Mouse (Mus musculus) spleen, adult 12 weeks (tissue): ENCODE data around the gene Dhodh.

Experiments used
- DNase-seq: peaks from one replicate; pipeline ENCODE4 v3.0.0; 2022; ENCODE audit warnings: low spot score

The Dhodh gene

GRCm38 (mm10) chr8:109608271-109609152 is at the start of gene Dhodh:
TSS of gene Dhodh (minus strand) at chr8:109608673.
- peak; percentile 94 for DNase-seq

DNA sequence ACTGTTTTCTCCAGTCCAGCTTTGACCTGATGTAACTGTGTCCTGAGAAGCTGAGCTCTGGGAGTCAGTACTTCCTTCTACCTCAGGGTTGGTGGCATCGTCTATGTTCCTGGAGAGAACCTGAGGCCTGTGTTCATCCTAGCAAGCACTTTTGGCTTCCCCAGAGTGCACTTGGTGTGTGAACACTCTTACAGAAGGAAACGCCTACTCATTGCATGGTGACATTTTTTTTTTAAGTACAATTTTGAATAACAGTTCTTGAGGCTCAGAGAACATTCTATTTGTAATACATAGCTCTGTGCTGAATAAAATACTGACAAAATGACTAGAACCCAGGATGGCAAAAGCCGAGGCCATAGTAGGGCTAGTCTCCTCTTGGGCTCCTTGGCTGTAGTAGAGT is 48.4 kb upstream of the Dhodh start:
- no peak for DNase-seq

GRCm38 (mm10) chr8:109650801-109651200 is 42.3 kb upstream of the Dhodh start:
- DNase-seq: no peak

- DNase-seq: no peak
Observed at GRCm38 (mm10) chr8:109648469-109648868, 40.0 kb upstream of the Dhodh start.

DNA sequence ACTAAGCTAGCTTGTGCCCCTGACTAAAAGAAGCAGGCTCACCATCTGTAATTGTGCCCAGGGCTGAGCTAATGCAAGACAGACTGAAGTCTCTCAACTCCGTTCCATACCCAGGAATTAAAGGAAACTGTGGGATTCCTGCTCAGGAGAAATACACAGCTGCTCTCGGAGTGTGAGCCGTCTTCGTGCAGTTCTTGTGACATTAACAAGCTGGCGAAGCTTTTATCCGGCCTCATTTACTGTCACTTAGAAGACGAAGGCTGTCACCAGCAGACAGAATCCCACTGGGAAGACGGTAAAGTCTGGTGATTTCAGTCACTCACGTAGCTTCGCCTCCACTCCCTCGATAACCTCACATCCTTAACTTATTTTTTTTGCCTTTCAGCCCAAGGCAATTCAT is 38.9 kb upstream of the Dhodh start:
- no peak for DNase-seq

GRCm38 (mm10) chr8:109641236-109641635 is 32.8 kb upstream of the Dhodh start:
- DNase-seq: no peak

DNA sequence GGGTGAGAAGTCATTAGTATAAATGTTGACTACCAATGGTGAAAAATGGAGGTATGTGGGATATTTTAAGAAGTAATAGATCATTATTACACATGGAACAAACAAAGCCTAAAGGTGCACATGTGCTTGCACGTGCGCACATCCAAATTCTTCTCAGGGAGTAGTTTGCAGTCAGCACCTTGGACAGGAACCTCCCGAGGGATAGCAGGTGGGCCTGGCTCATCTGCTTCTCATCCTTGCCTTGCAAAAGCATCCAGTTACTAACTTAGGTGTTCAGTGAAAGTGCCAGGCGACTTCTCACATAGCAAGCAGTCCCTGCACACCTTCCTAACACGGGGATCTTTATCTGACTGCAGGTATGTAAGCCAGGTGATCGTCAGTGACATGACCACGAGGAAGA is 31.9 kb upstream of the Dhodh start:
- DNase-seq: no peak

- no peak for DNase-seq
Observed at GRCm38 (mm10) chr8:109638851-109639250, 30.4 kb upstream of the Dhodh start.

DNA sequence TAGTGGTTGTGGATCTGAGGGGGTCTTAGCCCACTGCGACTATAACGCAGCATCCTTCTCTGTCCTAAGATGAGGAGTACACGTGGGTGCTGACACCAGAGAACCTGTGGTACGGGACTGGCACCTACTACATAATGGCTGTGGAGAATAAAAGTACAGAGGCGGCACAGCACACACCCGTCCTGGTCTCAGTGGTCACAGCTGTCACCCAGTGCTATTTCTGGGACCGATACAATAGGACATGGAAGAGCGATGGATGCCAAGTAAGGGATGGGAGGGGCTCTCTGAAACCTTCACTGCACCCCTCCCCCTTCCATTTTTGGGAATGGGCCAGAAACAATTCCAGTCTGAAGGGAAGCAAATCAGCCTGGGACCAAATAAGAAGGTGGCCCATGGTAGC is 26.7 kb upstream of the Dhodh start:
- no peak for DNase-seq

- DNase-seq: no peak
Observed at GRCm38 (mm10) chr8:109632498-109632897, 24.0 kb upstream of the Dhodh start.

- no peak for DNase-seq
Observed at GRCm38 (mm10) chr8:109628638-109629037, 20.2 kb upstream of the Dhodh start.

- no peak for DNase-seq
Observed at GRCm38 (mm10) chr8:109615569-109615968, 7.1 kb upstream of the Dhodh start.

GRCm38 (mm10) chr8:109614243-109615210 is 6.1 kb upstream of the Dhodh start, which contains the start of gene Pkd1l3:
TSS of gene Pkd1l3 (plus strand) at chr8:109614517.
- no peak for DNase-seq

GRCm38 (mm10) chr8:109609153-109609502 is 655 bp upstream of the Dhodh start:
- DNase-seq: no peak

DNA sequence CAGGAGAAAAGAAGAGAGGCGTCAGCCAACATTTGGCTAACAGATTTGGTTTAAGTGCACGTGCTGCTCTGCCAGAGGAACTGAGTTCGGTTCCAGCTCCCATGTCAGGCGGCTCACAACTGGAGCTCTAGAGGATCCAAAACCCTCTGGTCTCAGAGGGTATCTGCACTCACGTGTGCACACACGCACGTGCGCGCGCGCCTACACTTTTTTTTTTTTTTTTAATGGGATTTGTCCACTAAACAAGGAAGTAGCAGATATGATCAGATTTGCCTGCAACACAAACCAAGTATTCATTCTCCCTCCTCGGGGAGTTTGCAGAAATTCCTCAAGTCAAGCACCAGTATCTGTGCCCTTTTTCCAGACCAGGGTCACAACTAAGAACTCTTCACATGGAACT is 823 bp downstream of the Dhodh start:
- DNase-seq: no peak

GRCm38 (mm10) chr8:109606725-109607124 is 1.7 kb downstream of the Dhodh start:
- DNase-seq: no peak

DNA sequence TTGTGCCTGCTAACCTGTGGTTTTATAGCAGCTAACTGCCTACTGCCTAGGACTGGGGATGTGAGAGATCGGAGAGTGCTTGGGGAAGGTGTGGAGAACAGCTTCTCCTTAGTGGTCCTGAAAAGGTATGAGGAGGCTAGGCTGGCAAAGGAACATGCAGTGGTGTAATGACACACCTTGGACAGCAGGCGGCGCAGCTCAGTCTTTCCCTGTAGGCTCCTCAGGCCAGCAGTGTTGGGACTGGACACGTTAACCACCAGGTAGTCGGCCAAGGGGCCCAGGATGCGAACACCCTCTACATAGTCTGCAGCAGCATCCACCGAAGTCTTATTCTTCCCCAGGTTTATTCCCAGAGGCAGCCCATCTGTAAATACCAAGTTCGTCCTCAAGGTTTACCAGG is 12.6 kb downstream of the Dhodh start:
- DNase-seq: peak; percentile 55

GRCm38 (mm10) chr8:109593117-109593788 is 15.2 kb downstream of the Dhodh start:
- no peak for DNase-seq

DNA sequence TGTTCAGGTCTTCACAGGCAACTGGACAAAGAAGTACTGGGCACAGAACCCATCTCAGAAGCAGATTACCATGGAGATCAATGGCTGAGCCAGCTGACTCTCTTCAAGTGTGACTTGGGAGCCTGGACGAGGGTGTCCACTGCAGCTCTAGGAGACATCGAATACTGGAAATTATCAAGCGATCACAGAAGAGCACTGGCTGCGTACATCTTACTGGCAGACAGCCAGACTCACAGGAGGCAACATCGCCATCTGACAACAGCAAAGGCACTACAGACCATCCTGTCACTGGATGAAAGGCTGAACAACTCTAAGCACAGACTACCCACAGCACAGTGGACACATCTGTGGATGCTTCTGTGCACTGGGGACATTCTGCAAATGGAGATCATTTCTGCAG is 16.3 kb downstream of the Dhodh start:
- peak; percentile 38 for DNase-seq

- no peak for DNase-seq
Observed at GRCm38 (mm10) chr8:109591367-109591766, 17.1 kb downstream of the Dhodh start.

DNA sequence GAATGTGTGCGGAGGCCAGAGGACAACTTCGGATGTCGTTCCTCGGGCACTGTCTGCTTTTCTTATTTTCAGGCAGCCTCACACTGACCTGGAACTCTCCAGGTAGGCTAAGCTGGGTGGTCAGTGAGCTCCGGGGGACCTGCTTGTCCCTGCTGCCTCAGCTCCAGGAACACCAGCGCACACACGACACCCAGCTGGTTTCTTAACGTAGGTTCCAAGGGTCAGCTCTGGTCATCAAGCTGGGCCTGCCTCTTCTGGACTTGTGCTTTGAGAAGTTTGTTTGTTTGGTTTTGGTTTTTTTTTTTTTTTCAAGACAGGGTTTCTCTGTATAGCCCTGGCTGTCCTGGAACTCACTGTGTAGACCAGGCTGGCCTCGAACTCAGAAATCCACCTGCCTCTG is 17.6 kb downstream of the Dhodh start:
- DNase-seq: no peak

DNA sequence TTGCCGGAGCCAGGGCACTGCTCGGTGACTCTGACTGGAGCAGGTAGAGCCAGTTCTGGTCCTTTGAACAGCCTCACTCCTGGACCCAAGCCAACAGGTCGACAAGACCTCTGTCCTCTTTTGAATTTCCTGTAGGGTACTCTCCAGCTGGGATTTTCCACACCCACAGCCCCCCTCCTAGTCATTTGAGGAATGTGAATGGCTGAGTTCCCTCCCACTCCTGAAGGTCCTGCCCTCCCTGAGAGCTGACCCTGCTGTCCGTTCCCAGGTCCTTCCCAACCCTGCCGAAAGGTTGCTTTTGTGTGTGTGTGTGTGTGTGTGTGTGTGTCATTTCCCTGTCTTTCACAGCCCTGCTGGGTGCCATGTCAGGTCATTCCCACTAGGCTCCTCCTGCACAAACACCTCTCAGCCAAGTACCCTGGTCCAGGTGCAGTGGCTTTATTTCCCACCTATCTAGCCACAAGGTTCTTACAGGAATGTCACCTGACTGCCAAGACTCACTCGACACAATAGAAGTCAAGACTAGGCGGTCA is 21.4 kb downstream of the Dhodh start:
- DNase-seq: no peak
